Mouse (Mus musculus): Measurements from ENCODE around the gene Tbc1d22b.

The Tbc1d22b gene

DNA sequence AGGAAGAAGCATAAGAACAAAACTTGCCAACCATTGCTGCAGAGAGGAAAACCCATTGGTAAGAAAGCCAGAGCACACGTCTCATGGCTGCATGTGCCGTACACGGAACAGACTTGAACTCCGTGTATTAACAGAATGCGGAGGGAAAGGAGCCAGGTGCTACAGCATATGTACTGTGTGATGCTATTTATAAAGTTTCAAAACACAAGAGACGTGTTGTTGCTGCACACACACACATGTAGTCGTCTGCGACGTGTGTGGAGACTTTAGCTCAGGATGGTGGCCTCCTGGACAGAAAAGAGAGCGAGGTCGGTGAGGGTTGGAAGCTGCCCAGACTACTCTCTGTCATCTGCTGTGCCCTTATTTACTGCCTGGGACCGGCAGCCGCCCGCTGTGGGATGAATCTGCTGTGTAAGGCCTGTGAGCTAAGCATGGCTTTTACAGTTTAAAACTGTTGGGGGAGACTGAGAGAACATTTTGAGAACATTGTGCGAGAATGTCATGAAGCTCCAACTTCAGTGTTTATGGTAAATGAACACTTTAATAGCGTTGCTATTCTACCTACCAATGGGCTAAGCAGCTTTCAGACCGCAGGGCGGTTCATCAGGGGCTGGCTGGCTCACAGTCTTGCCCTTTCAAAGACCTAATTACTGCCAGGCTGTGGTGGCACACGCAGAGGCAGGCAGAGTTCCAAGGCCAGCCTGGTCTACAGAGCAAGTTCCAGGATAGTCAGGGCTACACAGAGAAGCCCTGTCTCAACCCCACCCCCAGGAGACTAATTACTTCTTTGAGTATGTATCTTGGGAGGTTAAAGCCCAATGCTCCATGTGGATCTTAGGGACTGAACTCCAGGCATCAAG lies 6.5 kb upstream of the Tbc1d22b start:
- DNase-seq = peak; percentile 62 to 63

DNA sequence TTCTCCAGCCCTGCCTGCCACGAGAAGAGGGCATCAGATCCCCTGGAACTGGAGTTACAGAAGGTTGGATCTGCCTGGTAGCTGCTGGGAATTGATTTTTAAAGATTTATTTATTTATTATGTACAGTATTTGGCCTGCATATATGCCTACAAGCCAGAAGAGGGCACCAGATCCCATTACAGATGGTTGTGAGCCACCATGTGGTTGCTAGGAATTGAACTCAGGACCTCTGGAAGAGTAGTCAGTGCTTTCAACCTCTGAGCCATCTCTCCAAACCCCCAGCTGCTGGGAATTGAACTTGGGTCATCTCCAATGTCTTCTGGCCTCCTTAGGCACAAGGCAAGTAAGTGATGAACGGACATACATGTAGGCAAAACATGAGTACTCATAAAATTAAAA lies 5.5 kb upstream of the Tbc1d22b start:
- DNase-seq = no peak

DNA sequence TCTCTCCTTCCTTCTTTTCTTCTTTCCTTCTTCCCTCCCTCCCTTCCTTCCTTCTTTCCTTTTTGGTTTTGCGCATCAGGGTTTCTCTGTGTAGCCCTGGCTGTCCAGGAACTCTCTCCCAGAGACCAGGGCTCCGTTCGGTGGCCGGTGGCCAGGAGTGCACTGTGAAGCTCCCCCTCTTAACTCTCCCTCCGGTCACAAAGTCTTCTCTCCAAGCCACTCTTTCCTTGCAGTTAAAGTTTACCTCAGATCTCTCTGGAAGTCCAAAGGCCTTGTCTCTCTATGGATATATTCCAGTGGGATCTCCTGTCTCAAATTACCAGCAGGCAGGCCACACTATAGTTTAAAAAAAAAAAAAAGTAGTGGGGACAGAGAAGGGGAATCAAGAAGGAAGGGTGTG lies 4.3 kb upstream of the Tbc1d22b start:
- no peak for DNase-seq

DNA sequence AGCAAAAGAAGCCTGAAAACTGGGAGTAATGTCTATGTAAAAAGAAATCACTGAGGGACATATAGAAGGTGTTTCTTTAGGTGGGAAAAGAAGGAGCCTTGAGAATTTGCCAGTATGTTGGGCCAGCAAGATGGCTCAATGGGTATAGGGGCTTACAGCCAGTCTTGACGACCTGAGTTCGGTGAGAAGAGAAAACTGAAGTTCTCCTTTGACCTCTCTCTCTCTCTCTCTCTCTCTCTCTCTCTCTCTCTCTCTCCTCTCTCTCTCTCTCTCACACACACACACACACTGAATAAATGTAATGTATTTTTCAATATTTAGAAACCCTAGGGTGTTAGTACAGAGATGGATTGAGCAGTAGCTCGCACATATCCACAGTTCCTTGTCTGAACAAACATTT lies 1.1 kb upstream of the Tbc1d22b start:
- DNase-seq = no peak

DNA sequence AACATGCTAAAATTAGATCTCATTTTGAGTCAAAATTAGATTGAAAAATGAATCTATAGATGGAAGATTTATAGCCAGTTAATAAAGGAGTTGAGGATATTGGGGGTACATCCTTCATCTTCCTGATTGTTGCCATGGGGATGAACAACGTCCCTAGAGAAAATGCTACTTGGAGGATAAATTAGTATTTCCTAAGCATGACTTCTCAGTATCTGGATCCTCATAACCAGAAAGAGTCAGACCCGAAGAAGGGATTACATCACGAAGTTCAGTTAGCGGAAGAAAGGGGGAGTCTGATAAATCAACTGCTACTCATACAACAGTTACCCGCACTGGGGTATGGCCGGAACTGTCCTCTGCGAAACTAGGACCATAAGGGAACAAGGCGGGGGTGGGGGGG lies 591 bp upstream of the Tbc1d22b start:
- DNase-seq = no peak

DNA sequence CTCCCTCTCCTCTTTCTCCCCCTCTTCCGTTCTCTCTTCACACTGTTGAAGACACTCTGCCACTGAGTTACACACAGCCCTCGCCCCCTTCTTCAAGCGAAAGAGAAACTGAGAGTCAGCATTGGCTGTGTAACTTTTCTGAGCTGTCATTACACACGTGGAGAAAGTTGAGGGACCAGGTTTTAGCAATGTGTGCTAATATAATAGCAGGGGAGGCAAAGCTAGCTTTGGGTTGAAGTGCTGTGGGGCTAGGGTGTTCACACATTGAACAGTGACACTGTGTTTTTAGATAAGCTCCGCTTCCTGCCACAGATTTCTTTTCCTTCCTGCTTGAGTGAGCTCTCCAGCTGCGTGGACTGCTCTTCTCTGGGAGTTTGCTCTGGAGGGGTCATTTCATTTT lies 1.4 kb downstream of the Tbc1d22b start:
- no peak for DNase-seq

DNA sequence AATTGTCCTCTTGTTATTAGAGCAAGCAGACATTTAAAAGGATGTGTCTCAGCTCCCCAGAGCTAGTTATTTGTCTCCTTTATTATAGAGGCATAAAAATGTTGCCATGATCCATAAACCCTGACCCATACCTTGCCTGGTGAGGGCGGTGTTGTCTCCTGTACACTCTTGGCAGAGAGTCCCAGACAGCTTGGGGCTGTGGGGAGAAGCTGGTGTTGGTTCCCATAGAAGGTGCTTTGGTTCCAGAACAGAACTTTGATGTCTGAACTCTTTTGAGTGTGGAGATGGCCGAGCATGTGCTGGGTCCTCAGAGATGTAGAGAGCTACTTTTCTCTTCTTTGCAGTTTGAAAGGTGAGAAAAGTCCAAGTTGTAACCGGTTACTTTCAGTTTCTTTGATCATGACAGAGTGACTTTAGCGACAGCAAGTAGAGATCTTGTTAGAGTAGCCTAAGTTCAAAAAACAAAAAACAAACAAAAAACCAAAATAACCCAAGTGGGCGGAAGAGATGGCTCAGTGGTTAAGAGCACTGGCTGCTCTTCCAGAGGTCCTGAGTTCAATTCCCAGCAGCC lies 2.7 kb downstream of the Tbc1d22b start, which contains the start of gene Tmem217:
Gene Tmem217 (minus strand): TSS at position 224 of the 571 bp plus-strand sequence.
- no peak for DNase-seq

DNA sequence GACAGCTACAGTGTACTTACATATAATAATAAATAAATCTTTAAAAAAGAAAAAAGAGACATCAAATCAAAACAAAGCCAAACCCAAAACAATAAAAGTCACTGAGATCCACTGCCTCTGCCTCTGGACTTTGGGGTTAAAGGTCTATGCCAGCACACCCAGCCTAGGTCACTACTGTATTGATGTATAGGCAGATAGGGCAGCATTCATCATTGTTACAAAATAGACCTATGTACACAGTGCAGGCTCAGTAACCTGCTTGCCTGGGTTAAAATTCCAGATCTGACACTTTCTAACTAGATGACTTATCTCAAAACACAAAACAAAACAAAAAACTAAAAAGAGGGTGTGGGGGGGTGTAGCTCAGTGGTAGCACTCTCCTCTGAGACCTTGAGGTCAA lies 4.6 kb downstream of the Tbc1d22b start:
- DNase-seq = no peak

DNA sequence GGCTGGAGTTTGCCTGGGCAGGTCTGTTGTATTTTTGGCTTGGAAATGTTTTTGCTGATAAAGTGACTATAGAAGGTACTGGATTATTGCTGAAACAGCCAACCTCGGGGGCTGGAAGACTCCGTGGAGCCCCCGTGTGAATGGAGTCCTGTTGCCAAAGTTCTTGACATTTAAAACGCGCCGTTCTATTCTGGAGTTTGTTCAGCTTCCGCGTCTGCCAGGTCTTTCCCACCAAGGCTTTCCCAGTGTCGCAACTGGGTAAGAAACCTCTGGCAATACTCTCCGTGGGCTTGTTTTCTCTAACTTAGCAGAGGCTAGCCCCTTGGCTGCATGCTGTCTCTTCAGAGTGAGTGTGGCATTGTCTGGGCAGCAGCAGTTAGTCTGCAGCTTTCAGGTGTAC lies 6.9 kb downstream of the Tbc1d22b start:
- no peak for DNase-seq

DNA sequence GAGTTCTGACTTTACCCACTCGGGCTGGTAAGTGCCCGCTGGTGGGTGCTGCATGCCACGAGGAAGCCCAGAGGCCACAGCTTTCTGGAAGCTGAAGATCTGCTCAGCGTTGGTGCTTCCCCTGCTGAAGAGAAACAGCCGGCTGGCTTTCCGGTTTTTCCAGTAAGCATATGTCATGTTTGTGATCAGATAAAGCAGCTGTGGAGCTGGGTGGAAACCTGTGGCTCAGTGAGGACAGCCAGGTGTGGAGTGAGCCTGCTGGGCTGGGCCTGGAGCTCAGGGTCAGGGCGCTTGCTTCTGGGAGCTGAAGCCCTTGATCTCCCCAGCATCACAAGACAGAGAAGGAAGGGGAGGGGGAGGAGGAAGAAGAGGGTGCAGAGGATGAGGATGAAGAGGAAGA lies 7.3 kb downstream of the Tbc1d22b start:
- DNase-seq = no peak

DNA sequence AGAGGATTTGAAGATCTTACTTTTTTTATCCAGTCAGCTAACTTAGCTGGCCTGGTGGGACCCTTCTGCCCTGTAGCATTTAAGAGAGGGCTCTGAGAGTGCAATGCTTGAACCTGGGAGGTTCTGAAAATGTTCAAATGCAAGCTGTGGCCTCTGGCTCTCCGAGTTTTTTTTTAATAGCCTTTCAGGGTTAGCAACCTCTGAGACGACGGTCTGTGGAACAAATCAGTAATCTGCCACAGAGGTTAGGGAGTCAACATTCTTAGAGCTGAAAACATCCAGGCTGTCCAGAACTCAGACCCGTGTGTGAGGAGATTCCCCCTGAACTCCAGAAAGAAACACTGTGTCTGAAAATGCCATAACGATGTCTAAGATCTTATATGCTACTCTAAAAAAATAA lies 8.9 kb downstream of the Tbc1d22b start:
- no peak for DNase-seq

DNA sequence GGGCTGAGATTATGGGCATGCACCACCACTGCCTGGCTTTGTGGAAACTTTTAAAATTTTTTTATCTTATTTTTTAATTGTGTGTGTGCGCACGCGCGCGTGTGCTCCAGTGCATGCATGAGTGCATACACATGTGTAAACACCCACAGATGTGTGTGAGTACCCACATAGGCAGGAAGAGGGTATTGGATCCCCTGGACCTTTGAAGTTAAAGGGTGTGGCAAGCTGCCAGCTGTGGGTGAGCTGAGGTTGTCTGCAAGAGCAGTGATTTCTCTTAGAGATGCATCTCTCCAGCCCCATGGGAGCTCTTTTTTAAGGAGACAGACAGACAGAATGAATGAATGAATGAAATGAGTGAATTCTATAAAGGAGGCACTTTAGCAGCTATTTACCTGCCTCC lies 15.9 kb downstream of the Tbc1d22b start:
- DNase-seq = no peak

DNA sequence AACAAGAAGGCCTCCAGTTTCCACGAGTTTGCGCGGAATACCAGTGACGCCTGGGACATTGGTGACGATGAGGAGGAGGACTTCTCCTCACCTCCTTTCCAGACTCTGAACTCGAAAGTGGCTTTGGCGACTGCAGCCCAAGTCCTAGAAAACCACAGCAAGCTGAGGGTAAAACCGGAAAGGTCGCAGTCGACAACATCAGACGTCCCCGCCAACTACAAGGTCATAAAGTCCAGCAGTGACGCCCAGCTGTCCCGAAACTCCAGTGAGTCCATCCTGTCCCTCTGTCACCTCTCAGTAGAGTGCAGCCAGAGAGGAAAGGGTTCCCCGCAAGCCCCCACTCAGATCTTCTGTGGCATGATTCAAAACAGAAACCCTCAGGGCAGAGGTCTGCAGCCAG lies 18.9 kb downstream of the Tbc1d22b start:
- DNase-seq = no peak

DNA sequence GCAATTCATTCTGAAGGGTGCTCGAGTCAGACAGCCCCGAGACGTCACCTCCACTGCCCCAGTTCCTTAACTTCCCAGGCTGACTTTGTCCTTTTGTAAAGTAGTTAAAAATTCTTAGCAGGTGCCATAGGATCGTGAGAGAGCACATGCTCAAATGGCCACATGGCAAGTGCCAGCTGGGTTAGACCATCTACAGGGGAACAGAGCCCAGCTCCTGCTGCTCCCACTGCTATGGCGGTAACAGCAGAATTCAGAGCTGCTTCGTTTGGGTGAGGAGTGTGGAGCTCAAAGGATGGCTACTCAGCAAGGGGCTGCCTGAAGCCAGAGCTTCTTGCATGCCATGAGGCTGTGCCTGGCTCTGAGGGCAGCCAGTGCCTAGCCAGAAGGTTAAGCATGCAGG lies 20.2 kb downstream of the Tbc1d22b start:
- peak; percentile 36 to 41 for DNase-seq

DNA sequence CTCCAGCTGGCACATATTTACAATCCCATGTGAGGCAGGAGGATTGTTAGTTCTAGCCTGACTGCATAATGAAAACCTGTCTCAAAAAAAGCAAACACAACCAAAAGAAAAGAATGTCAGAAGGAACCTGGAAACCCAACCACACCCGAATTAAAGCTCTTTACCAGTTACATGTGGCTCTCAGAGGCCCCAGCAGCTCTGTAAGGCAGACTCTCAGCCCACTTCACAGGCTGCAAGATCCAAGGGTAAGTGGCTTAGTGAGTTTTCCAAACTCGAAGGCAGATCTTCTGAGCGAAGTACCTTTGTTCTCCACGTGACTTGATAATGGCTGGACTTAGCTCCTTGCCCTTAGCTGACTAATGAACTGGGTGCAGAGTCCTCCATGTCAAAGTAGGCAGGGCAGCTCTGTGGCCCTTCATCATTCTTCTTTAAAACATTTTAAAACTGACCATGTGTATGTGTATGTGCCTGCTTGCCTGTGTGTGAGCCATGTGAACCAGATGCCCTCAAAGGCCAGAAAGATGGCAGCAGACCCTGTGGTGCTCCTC lies 30.1 kb downstream of the Tbc1d22b start:
- no peak for DNase-seq

DNA sequence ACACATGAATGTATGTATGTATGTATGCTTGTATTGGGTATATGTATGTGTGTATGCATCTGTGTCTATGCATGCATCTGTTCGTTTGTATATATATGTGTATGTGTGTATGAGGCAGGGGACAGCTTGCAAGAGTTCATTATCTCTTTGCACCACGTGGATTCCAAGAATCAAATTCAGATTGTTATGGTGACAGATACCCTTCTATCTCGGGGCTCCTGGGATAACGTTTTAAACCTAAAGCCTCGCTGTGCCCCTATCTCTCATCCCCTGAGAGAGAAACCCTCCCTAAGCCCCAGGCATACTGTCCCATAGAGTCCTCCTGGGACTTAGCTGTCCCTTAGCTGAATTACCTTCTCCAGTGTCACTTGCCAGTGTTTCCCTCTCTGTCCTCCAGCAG lies 34.0 kb downstream of the Tbc1d22b start:
- no peak for DNase-seq

DNA sequence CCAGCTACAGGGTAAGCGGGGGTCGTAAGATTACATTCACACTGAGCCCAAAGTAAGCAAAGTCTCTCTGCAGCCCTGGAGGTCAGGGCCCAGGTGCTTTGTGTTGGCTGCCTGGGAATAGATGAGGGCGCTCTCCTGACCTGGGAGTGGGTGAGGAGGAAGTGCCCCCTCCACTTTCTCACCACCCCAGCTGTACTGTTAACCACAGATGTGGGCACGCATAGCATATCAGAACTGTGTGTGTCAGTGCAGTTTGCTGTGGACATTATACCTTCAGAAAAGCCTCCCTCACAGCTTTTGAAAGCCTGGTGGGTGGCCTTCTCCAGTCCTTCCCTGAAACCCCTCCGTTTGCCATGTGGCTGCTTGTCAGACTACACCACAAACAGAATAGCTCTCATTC lies 34.7 kb downstream of the Tbc1d22b start:
- no peak for DNase-seq

DNA sequence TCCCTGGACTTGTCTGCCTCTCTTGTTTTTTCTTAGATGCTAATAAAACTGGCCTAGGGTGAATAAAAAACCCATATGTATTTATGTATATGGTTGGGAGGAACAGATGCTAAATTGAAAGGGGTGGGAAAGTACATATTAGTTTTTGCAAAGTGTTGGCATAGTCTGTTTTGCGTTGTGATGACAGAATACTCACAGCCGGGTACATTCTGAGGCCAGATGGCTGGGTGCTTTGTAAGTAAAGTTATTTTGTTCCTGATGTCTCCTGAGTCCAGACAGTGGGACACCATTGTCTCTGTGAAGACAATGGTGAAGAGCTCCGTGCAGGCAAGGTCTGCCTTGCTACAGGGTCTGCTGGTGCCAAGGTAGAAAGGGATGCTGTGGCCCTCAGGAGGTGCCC lies 35.2 kb downstream of the Tbc1d22b start:
- no peak for DNase-seq

DNA sequence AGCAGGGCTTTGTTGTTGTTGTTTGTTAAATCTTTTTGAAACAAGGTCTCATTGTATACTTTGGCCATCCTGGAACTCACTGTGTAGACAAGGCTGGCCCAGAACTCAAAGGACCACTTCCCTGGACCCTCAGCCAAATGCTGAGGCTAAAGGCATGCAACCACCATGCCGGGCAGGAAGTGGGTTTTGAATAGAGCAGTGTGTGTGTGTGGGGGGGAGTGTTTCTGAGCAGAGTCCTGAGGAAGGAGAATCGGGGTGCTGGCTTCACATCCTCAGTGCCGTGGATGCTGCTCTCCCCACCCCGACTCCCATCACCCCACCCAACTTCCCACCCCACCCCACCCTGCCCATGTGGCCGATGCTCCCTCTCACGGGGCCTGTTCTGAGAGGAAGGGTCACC lies 35.9 kb downstream of the Tbc1d22b start:
- DNase-seq = no peak

DNA sequence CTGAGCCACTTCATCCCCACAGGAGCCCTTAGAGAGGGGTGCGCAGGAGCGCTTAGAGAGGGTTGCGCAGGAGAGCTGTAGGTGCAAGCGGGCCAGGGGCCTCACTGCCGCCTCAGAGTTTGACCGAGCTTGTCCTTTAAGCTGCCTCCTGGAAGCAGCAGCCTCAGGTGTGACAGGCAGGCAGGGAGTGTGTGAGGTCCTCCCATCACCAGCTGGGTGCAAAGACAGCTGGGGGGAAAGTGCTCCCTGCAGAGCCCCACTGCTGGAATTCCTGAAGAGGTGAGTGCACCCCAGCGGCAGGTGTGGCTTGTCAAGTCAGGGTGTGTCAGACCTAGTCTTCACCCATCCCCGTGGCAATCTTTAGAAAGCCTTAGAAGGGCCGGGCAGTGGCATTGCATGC lies 37.3 kb downstream of the Tbc1d22b start:
- DNase-seq = no peak

DNA sequence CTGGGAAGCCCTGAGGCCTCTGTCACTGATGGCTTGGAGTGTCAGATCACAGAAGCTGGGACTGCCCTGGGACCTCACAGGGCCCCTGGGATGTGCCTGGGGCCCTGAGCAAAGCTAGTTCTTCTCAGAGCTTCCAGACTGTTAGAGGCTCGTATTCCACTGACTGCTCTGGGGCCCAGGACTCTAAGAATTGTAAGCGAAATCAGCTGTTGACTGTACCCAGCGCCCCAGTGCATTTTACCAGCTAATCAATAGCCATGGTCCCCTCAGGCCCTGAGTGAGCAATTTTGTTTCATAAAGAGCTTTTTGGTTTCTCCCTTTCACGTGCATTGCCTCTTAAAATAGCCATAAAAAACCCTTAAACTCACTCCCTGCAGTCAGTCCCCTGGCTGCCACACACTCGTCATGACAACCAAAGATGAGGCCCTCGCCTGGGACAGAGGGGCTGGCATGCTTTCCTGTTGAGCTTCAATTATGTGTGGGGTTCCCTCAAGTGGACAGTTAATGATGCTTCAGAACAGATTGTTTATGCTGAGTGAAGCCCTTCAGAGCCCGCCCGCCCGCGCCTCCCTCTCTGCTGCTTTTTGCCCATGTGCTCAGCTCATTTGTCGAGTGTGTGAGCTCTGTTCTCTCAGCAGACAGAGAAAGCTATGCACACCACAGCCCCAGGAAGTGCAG lies 39.8 kb downstream of the Tbc1d22b start:
- no peak for DNase-seq

DNA sequence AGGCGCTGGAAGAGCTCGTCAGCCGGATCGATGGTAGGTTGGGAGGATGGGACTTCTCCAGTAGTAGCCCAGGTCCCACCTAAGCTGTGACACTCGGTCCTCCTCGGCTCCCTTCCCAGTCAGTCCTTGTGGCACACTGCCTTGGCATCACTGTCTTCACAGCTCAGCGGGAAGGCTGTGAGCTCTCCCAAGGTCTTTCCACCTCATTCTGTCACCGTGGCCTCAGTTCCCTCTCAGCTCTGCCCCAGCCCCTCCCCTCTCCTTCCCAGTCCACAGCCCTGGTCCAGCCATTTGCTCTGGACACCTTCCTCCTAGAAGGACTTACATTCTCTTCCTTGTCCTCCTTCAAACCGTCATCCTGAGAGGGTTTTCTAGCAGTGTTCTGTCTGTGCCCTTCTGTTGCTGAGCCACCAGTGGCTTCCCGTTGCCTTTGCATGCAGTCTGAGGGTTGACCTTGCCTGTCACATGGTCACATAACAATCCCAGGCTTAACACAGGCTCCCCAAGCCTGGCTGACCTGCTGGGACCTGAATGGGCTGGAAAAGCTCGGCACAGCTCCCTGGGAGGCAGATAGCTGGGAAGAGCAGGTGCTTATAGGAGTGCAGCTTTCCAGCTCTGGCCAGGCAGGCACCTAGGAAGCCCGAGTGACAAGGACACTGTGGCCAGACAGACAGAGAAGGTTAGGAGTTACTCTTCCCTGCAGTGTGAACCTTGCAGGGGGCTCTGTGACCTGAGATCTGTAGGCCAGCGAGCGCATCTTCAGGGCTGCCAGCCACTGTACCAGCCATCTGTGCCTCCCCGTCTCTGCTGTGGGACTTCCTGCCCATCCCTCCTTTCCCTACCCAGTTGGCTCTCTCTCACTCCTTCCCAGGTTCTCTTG lies 46.5 kb downstream of the Tbc1d22b start:
- peak; percentile 70 to 74 for DNase-seq

DNA sequence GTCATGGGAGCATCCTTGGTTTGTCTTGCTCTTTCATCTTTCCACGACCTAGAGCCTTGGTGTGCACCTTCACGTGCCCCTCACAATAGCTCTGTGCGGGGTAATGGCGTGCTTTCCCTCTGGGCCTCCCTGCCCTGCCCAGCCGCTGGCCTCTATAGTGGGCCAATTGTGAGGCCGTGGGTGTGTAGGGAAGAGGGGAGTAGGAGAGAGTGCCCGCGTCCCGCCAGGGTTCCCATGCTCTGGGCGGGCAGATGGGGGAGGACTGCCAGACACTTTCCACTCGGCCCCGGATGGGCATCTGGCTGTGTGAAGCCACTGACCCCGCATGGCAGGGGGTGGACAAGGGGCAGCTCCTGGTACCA lies 47.2 kb downstream of the Tbc1d22b start:
- no peak for DNase-seq
